Mouse (Mus musculus): ENCODE data around the gene Tlr2. TPM values are rescaled to one million over a fixed set of nuclear protein-coding genes. Genes with fewer than 3 reads are reported as not detected.

Tlr2 gene
- 0.47 and 0.52 TPM in 2 replicates for polyA plus RNA-seq (2012; rRNA removed)

DNA sequence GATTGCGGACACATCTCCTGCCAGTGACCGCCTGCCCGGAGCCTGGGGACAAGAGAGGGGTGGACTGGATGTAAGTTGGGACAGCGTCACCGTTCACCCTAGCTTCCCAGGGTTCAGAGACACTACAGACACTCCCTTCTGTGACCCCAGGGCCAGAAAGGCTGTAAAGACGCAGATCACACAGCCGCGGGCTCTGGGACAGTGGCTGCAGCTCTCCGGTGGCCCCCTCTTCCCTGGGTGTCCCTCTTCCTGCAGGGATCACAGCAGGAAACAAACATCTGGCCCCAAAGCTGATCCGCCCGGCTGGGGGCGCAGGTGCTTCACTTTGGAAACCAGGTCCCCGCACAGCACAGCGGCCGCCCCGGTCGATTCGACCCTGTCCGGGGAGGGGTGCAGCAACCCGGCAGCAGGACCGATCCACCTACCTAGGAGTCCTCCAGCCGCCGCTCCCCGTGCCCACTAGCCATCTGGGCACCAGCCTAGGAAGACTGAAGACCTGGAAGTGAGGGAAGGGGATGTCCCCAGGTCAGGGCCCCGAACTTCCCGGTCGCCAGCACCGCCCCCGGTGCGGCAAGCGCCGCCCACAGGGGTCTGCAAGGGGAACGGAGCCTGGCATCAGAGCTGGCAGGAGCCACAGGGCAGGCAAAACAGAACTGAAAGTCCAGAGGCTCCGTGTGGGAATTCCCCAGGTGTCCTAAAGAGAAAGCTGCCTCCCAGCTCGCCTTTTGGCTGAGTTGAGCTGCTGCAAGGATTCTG lies at the start of gene Tlr2:
Gene Tlr2, minus strand, starts transcription at position 673 of the 756 bp plus-strand sequence.

Other genes starting within 250 kb of the Tlr2 start
- gene Sfrp2, start 75.4 kb downstream of the Tlr2 start, polyA plus RNA-seq (2012; rRNA removed): 27.7 and 28.5 TPM in 2 replicates
- gene Tmem131l, start 198.4 kb upstream of the Tlr2 start, polyA plus RNA-seq (2012; rRNA removed): 82.5 and 94.4 TPM in 2 replicates

Measured in central nervous system, embryonic 18 days (tissue).